Mouse (Mus musculus) myocyte (in vitro differentiated cells): Measurements from ENCODE around the gene Bhlhe40. TPM values are rescaled to one million over a fixed set of nuclear protein-coding genes. Genes with fewer than 3 reads are reported as not detected.

Experiments used
- H3K27me3 ChIP-seq: one replicate; pipeline ENCODE4 v1.6.1; 2011; ENCODE audit not compliant: control insufficient read depth, insufficient read depth, insufficient read length
- H3K36me3 ChIP-seq: one replicate; pipeline ENCODE4 v1.6.1; 2011; ENCODE audit not compliant: control insufficient read depth, insufficient read depth
- H3K4me2 ChIP-seq: one replicate; pipeline ENCODE4 v1.6.1; 2011; ENCODE audit warnings: low read depth, control low read depth
- H3K4me3 ChIP-seq: one replicate; pipeline ENCODE4 v1.5.1; 2011; ENCODE audit warnings: mild to moderate bottlenecking, control low read depth, moderate library complexity
- H3K79me2 ChIP-seq: one replicate; pipeline ENCODE4 v1.6.1; 2011; ENCODE audit not compliant: control insufficient read depth, insufficient read depth
- H3ac ChIP-seq: one replicate; pipeline ENCODE4 v1.6.1; 2011; ENCODE audit not compliant: control insufficient read depth, insufficient read length
- CEBPB ChIP-seq: IDR thresholded peaks from 2 replicates; pipeline ENCODE4 v1.6.1; 2011; ENCODE audit warnings: mild to moderate bottlenecking, moderate library complexity; ENCODE audit not compliant: poor library complexity, insufficient read depth, severe bottlenecking
- E2F4 ChIP-seq: IDR thresholded peaks from one replicate; pipeline ENCODE4 v1.6.1; 2011; ENCODE audit warnings: mild to moderate bottlenecking, control low read depth, moderate library complexity; ENCODE audit not compliant: insufficient read depth
- MAX ChIP-seq: IDR thresholded peaks from one replicate; pipeline ENCODE4 v1.6.1; 2011; ENCODE audit warnings: low read depth, mild to moderate bottlenecking, control low read depth
- MYOD1 ChIP-seq, 3 experiments: IDR thresholded peaks; one replicate each; pipeline ENCODE4 v1.6.1; 2011; ENCODE audit warnings: control low read depth in 2 of 3, low read depth in 2 of 3, mild to moderate bottlenecking in 2 of 3, moderate library complexity in 1 of 3; ENCODE audit not compliant: insufficient read length in 2 of 3, control insufficient read depth in 1 of 3
- MYOG ChIP-seq, 3 experiments: IDR thresholded peaks; one replicate each; pipeline ENCODE4 v1.6.1; 2011; ENCODE audit warnings: control low read depth in 2 of 3, low read depth in 2 of 3, mild to moderate bottlenecking in 2 of 3; ENCODE audit not compliant: insufficient read length in 2 of 3, control insufficient read depth in 1 of 3, insufficient read depth in 1 of 3
- POLR2A ChIP-seq: IDR thresholded peaks from one replicate; pipeline ENCODE4 v1.6.1; 2011; ENCODE audit warnings: low read depth, mild to moderate bottlenecking, control low read depth, moderate library complexity; ENCODE audit not compliant: insufficient read length
- POLR2AphosphoS2 ChIP-seq: IDR thresholded peaks from one replicate; pipeline ENCODE4 v1.6.1; 2011; ENCODE audit warnings: low read depth, control low read depth; ENCODE audit not compliant: insufficient read length
- REST ChIP-seq: IDR thresholded peaks from one replicate; pipeline ENCODE4 v1.6.1; 2011; ENCODE audit warnings: mild to moderate bottlenecking, control low read depth, moderate library complexity; ENCODE audit not compliant: insufficient read depth, insufficient read length
- SRF ChIP-seq: IDR thresholded peaks from one replicate; pipeline ENCODE4 v1.6.1; 2011; ENCODE audit warnings: low read depth; ENCODE audit not compliant: control insufficient read depth, insufficient read length
- TCF12 ChIP-seq: IDR thresholded peaks from one replicate; pipeline ENCODE4 v1.6.1; 2011; ENCODE audit warnings: mild to moderate bottlenecking, control low read depth; ENCODE audit not compliant: poor library complexity, insufficient read depth, severe bottlenecking
- TCF3 ChIP-seq: IDR thresholded peaks from one replicate; pipeline ENCODE4 v1.6.1; 2011; ENCODE audit warnings: low read depth, control low read depth; ENCODE audit not compliant: insufficient read length
- USF1 ChIP-seq: IDR thresholded peaks from one replicate; pipeline ENCODE4 v1.6.1; 2011; ENCODE audit warnings: low read depth, mild to moderate bottlenecking, control low read depth, moderate library complexity
- polyA plus RNA-seq: library from polyadenylated mRNA; unstranded; fragments of >200 nt; fragmentation: generic; extraction: Trizol; gene quantifications from one replicate; pipeline ENCODE4 v1.2.1, GENCODE M21; 2012; ENCODE audit warnings: missing spikeins

The Bhlhe40 gene
- polyA plus RNA-seq, 1 experiment, result 120 TPM

DNA sequence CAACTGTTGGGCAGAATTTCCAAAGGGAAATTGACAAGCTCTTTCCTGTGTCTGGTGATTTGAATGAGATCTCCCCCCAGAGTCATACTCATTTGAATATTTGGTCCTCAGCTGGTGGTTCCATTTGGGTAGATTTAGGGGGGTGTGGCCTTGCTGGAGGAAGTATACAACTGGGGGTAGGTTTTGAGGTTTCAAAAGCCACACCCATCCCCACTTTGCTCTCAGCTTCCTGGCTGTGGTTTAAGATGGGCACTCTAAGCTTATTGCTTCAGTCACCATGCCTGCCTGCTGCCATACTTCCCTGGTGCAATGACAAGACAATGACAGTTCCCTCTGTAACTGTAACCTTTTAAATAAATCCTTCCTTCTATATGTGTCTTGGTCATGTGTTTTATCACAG lies 29.7 kb upstream of the Bhlhe40 start:
- no peaks in the 10 kb centered on the region for H3K79me2 ChIP-seq
- no peaks in the 10 kb centered on the region for H3K27me3 ChIP-seq
- H3K4me3 ChIP-seq, result no peak overlapping the region
- TF ChIP-seq MAX, result no peak
- H3ac ChIP-seq, result no peak overlapping the region
- H3K36me3 ChIP-seq, result no peaks in the 10 kb centered on the region
- no peak overlapping the region for H3K4me2 ChIP-seq

DNA sequence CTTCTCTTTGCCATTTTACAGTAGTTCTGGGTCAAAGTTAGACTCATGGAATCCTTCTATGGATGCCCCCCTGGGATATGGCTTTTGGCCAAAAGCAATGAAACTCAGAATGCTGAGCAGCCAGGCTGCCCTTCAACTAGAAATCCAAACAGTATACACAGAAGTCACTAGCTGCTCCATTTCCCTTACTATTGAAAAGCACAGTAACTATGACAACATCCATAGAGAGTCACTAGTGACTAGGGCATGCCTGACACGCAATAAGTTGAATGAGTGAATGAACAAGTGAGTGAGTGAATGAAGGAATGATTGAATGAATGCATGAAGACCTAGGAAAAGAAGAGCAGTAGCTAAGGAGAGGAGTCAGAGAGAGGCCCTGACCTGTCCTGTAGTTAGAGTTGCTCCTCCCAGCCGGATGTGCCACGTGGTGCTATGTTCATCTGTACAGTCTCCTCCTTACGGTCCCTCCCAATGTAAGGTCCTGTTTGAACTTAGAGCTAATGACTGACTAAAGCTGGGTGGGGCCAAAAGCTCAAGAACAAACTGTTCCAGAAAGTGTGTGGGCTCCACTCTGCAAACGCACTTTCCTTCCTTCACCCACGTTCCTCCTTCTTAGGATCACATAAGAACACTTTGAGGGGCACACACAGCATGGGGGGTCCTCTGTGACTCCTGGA lies 22.1 kb upstream of the Bhlhe40 start:
- no peak overlapping the region for H3ac ChIP-seq
- no peak overlapping the region for H3K4me2 ChIP-seq
- H3K27me3 ChIP-seq, result no peaks in the 10 kb centered on the region
- H3K79me2 ChIP-seq, result no peaks in the 10 kb centered on the region
- H3K4me3 ChIP-seq, result no peak overlapping the region
- no peak for TF ChIP-seq REST
- no peak for TF ChIP-seq POLR2A
- TF ChIP-seq POLR2AphosphoS2, result no peak
- no peak for TF ChIP-seq MAX
- no peak for TF ChIP-seq E2F4
- no peak for TF ChIP-seq CEBPB
- TF ChIP-seq TCF3, result no peak
- TF ChIP-seq MYOD1 (IDR thresholded peaks at IDR 0.05; ENCODE audit: control insufficient read depth in 1 of 3, insufficient read length in 2 of 3, low read depth in 2 of 3), result no peak
- TF ChIP-seq TCF12, result no peak
- no peaks in the 10 kb centered on the region for H3K36me3 ChIP-seq

DNA sequence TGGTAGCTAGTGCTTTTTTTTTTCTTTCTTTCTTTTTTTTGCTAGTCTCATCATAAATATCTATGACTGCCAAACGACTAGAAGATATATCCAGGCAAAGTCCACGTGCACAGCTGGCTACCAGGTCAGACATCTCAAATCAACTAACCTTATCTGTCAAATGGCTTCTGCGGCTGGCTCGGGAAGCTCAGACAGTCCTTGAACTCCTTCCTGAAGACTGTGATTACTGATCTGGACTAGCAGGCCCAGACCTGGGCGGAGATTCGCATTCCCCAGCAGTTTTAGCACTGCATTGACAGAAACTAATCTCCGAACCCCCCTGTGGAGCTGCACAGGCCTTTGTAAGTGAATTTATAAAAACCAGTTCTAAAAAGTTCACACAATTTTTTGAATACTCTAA lies 18.4 kb upstream of the Bhlhe40 start:
- H3ac ChIP-seq, result no peak overlapping the region
- H3K79me2 ChIP-seq, result no peaks in the 10 kb centered on the region
- no peak overlapping the region for H3K4me3 ChIP-seq
- TF ChIP-seq POLR2AphosphoS2 (no peak), MYOG (IDR thresholded peaks at IDR 0.05; ENCODE audit: control insufficient read depth in 1 of 3, insufficient read depth in 1 of 3, insufficient read length in 2 of 3, low read depth in 2 of 3) (no peak), POLR2A (no peak), CEBPB (no peak), TCF12 (no peak), MYOD1 (IDR thresholded peaks at IDR 0.05; ENCODE audit: control insufficient read depth in 1 of 3, insufficient read length in 2 of 3, low read depth in 2 of 3) (no peak), REST (no peak), TCF3 (no peak), SRF (no peak)
- no peak overlapping the region for H3K4me2 ChIP-seq
- no peaks in the 10 kb centered on the region for H3K27me3 ChIP-seq
- H3K36me3 ChIP-seq, result no peaks in the 10 kb centered on the region

DNA sequence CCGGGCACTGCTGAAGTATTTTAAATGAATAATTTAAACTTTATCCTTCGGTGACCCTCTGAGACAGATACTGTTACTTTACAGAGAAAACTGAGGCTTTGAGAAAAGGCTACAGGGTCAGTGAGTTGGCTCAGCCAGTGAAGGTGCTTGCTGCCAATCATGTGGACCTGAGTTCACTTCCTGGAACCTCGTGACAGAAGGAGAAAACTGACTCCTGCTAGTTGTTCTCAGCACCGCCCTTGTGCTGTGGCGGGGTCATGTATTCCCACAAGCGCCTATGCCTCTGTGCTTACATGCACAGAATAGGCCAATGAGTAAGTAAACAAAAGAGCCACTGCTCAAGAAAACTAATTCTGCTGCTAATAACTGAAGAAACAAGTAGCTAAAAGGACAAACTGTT lies 17.4 kb upstream of the Bhlhe40 start:
- Histone ChIP-seq H3K27me3 (no peaks in the 10 kb centered on the region), H3ac (no peak overlapping the region), H3K4me2 (no peak overlapping the region), H3K4me3 (no peak overlapping the region), H3K79me2 (no peaks in the 10 kb centered on the region), H3K36me3 (no peaks in the 10 kb centered on the region)
- no peak for TF ChIP-seq REST
- TF ChIP-seq SRF, result no peak
- TF ChIP-seq POLR2A, result no peak
- TF ChIP-seq TCF3, result no peak
- TF ChIP-seq POLR2AphosphoS2, result no peak
- TF ChIP-seq MYOD1 (IDR thresholded peaks at IDR 0.05; ENCODE audit: control insufficient read depth in 1 of 3, insufficient read length in 2 of 3, low read depth in 2 of 3), result no peak
- TF ChIP-seq E2F4, result no peak
- TF ChIP-seq MAX, result no peak
- TF ChIP-seq MYOG (IDR thresholded peaks at IDR 0.05; ENCODE audit: control insufficient read depth in 1 of 3, insufficient read depth in 1 of 3, insufficient read length in 2 of 3, low read depth in 2 of 3), result no peak
- no peak for TF ChIP-seq USF1
- TF ChIP-seq CEBPB, result no peak
- TF ChIP-seq TCF12, result no peak

DNA sequence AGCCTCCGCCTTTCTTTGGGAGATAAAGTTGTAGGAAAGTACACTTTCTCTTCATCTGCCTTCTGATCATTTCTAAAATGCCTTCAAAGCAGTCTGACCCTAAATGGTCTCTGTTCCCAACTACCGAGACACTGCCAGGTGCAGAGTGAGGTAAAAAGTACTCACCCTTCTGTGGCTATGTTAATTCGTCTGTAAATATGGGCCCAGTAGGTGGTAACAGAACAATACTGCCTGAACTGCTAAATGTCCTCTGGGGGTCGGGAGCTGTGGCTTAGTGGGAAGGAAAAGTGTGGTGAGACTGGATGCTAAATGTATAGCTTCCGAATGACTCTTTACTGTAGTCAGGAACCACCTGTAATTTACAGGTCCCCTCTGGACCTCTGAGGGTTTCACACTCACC lies 16.1 kb upstream of the Bhlhe40 start:
- H3K27me3 ChIP-seq, result no peaks in the 10 kb centered on the region
- H3K4me3 ChIP-seq, result no peak overlapping the region
- H3K79me2 ChIP-seq, result no peaks in the 10 kb centered on the region
- H3ac ChIP-seq, result no peak overlapping the region
- TF ChIP-seq TCF12 (no peak), POLR2AphosphoS2 (no peak)
- H3K4me2 ChIP-seq, result no peak overlapping the region
- no peaks in the 10 kb centered on the region for H3K36me3 ChIP-seq
